Mouse (Mus musculus): ENCODE measurements around the gene Pip4k2b. TPM values are rescaled to one million over a fixed set of nuclear protein-coding genes. Genes with fewer than 3 reads are reported as not detected.
A peak's percentile ranks its signal among the peaks of the same experiment; 100 is the strongest.

The Pip4k2b gene
- polyA plus RNA-seq, 1 experiment from 2014 or later = 1.8 TPM

- H3K27me3 ChIP-seq (ENCODE audit: control insufficient read depth, insufficient read depth, low read length) = no peaks in the 10 kb centered on the region; the same call in 1 of the 2 replicates
- no peak overlapping the region for H3K27ac ChIP-seq (ENCODE audit: low read depth, low read length)
- DNase-seq (ENCODE audit: low spot score) = no peak
- peaks cover 2% of the 10 kb centered on the region; the same call in 1 of the 2 replicates for H3K4me1 ChIP-seq (replicated peaks; ENCODE audit: control insufficient read depth, insufficient read depth, low read length)
- no peaks in the 10 kb centered on the region for H3K9me3 ChIP-seq (ENCODE audit: control insufficient read depth, low read length)
- no peak for ATAC-seq (replicated peaks; ENCODE audit: low FRiP score)
- H3K36me3 ChIP-seq (ENCODE audit: control insufficient read depth, insufficient read depth, low read length) = peaks cover 3% of the 10 kb centered on the region; the same call in 1 of the 2 replicates
- H3K4me3 ChIP-seq (ENCODE audit: low read depth, low read length) = peak overlapping the region; percentile 22; the same call in 1 of the 2 replicates
- 73% methylated on average over 11 of the region's 11 CpGs for WGBS
- peak overlapping the region; percentile 71 for H3K4me2 ChIP-seq (ENCODE audit: low read depth, low read length, severe bottlenecking)
- peak overlapping the region; percentile 28 for H3K9ac ChIP-seq (ENCODE audit: low read length)
Measured at GRCm38 (mm10) chr11:97686322-97686908, 58.1 kb downstream of the Pip4k2b start.

DNA sequence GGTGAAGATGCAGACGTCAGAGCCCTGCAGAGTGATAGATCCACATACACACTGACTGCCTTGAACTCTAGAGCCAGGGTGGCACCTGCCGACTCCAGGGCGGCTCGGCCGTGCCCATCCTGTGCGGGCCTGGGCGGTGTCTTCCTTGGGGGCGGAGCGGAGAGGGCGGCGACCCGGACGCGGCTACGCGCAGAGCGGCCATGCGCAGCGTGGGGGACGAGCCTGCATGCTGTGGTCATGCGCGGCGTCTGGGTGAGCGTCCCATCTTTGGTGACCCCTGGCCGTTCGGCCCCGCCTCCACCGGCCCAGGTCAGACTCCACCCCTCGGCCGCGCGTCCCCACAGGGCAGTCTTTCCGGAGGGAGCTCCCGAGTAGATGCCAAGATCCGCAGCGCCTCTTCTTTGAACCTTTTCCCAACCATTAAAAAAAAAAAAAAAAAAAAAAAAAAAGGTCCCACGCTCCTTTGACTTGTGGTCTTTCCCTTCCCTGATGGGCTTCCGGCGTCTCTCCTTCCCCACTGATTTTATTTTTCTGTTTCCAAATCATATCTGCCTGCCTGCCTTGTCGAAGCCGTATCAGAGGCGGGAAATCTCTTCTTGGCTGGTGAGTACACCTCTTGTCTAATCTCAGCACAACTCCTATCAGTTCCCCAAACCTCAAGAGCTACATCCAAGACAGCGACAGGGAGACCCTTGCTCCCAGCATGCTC lies 58.7 kb downstream of the Pip4k2b start, which contains the start of gene Cisd3:
Cisd3 (plus strand) TSS at position 214 of the 709 bp plus-strand sequence.
- 1% methylated on average over 43 of the region's 43 CpGs for WGBS
- Histone ChIP-seq H3K27me3 (ENCODE audit: control insufficient read depth, insufficient read depth, low read length) (no peaks in the 10 kb centered on the region; the same call in 1 of the 2 replicates), H3K9me3 (ENCODE audit: control insufficient read depth, low read length) (no peaks in the 10 kb centered on the region), H3K36me3 (ENCODE audit: control insufficient read depth, insufficient read depth, low read length) (peaks cover 4% of the 10 kb centered on the region; the same call in 1 of the 2 replicates), H3K4me3 (ENCODE audit: low read depth, low read length) (peak within 1 kb of the TSS; percentile 22), H3K27ac (ENCODE audit: low read depth, low read length) (no peak within 1 kb of the TSS), H3K4me2 (ENCODE audit: low read depth, low read length, severe bottlenecking) (peak within 1 kb of the TSS; percentile 71), H3K4me1 (replicated peaks; ENCODE audit: control insufficient read depth, insufficient read depth, low read length) (peaks cover 2% of the 10 kb centered on the region; the same call in 1 of the 2 replicates), H3K9ac (ENCODE audit: low read length) (peak within 1 kb of the TSS; percentile 28)
- peak; percentile 80 for ATAC-seq (replicated peaks; ENCODE audit: low FRiP score)
- DNase-seq (ENCODE audit: low spot score) = peak; percentile 91

DNA sequence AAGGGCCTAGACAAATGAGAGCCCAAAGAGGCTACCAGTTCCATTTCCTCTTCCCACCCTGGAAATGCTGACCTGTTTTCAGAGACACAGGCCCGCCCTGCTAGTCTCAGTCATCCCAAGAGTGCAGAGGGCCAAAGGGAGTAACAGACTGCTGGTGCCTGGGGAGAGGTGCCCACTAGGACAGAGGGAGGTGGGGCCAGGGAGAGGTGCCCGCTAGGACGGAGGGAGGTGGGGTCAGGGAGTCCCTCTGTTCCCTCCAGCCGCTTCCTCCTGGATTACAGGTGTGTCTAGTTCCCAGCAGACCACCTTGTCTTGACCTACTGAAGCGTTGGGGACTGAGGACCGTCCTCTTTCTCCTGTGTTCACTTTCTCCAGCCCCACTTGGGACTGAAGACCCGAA lies 59.7 kb downstream of the Pip4k2b start:
- Histone ChIP-seq H3K9ac (ENCODE audit: low read length) (no peak overlapping the region), H3K4me3 (ENCODE audit: low read depth, low read length) (no peak overlapping the region)
- 40% methylated on average over 7 of the region's 7 CpGs for WGBS

GRCm38 (mm10) chr11:97684063-97684680 lies 60.3 kb downstream of the Pip4k2b start:
- Histone ChIP-seq H3K27ac (ENCODE audit: low read depth, low read length) (no peak overlapping the region), H3K4me2 (ENCODE audit: low read depth, low read length, severe bottlenecking) (no peak overlapping the region), H3K4me3 (ENCODE audit: low read depth, low read length) (no peak overlapping the region), H3K4me1 (replicated peaks; ENCODE audit: control insufficient read depth, insufficient read depth, low read length) (peaks cover 2% of the 10 kb centered on the region; the same call in 1 of the 2 replicates), H3K36me3 (ENCODE audit: control insufficient read depth, insufficient read depth, low read length) (peaks cover 9% of the 10 kb centered on the region; the same call in 1 of the 2 replicates), H3K9me3 (ENCODE audit: control insufficient read depth, low read length) (no peaks in the 10 kb centered on the region), H3K9ac (ENCODE audit: low read length) (no peak overlapping the region), H3K27me3 (ENCODE audit: control insufficient read depth, insufficient read depth, low read length) (no peaks in the 10 kb centered on the region; the same call in 1 of the 2 replicates)
- DNase-seq (ENCODE audit: low spot score) = no peak
- no peak for ATAC-seq (replicated peaks; ENCODE audit: low FRiP score)
- 86% methylated on average over 6 of the region's 6 CpGs for WGBS

More for the DNA sequence above, 59.7 kb downstream of the Pip4k2b start:
- Histone ChIP-seq H3K9me3 (ENCODE audit: control insufficient read depth, low read length) (no peaks in the 10 kb centered on the region), H3K27ac (ENCODE audit: low read depth, low read length) (no peak overlapping the region), H3K27me3 (ENCODE audit: control insufficient read depth, insufficient read depth, low read length) (no peaks in the 10 kb centered on the region; the same call in 1 of the 2 replicates), H3K4me2 (ENCODE audit: low read depth, low read length, severe bottlenecking) (no peak overlapping the region; the same call in 1 of the 2 replicates), H3K4me1 (replicated peaks; ENCODE audit: control insufficient read depth, insufficient read depth, low read length) (peaks cover 2% of the 10 kb centered on the region; the same call in 1 of the 2 replicates), H3K36me3 (ENCODE audit: control insufficient read depth, insufficient read depth, low read length) (peaks cover 9% of the 10 kb centered on the region; the same call in 1 of the 2 replicates)
- no peak for DNase-seq (ENCODE audit: low spot score)
- no peak for ATAC-seq (replicated peaks; ENCODE audit: low FRiP score)

DNA sequence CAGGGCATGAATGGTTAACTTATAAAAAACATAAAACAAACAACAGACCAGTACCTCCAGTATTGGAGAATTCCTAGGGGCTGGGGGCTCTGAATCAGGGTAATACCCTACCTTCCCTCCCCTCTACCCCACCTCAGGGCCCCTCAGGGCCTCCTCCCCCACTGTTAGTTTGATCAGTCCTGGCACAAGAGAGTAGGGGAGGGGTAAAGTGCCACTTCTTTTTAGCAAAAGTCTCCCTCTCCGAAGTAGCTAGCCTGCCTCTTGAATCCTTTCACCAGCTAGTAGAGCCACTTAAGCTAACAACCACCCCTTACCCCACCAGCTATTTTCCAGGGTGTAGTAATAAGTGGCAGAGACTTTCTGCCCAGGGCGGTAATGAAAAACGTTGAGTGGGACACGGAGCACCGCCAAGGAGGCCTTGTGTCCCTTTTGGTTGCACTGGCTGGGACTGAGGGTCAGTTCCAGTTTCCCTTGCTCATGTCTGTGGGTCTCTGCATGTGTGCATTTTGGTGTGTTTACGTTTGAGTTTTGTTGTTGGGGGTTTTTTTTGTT lies 61.9 kb downstream of the Pip4k2b start:
- H3K27ac ChIP-seq (ENCODE audit: low read depth, low read length) = no peak overlapping the region
- WGBS = 77% methylated on average over 6 of the region's 6 CpGs
- H3K4me3 ChIP-seq (ENCODE audit: low read depth, low read length) = no peak overlapping the region
- H3K9me3 ChIP-seq (ENCODE audit: control insufficient read depth, low read length) = no peaks in the 10 kb centered on the region
- peaks cover 6% of the 10 kb centered on the region; the same call in 1 of the 2 replicates for H3K36me3 ChIP-seq (ENCODE audit: control insufficient read depth, insufficient read depth, low read length)
- DNase-seq (ENCODE audit: low spot score) (no peak), ATAC-seq (replicated peaks; ENCODE audit: low FRiP score) (no peak)
- H3K27me3 ChIP-seq (ENCODE audit: control insufficient read depth, insufficient read depth, low read length) = no peaks in the 10 kb centered on the region; the same call in 1 of the 2 replicates
- H3K4me1 ChIP-seq (replicated peaks; ENCODE audit: control insufficient read depth, insufficient read depth, low read length) = peaks cover 12% of the 10 kb centered on the region; the same call in 1 of the 2 replicates
- H3K9ac ChIP-seq (ENCODE audit: low read length) = no peak overlapping the region
- H3K4me2 ChIP-seq (ENCODE audit: low read depth, low read length, severe bottlenecking) = no peak overlapping the region

DNA sequence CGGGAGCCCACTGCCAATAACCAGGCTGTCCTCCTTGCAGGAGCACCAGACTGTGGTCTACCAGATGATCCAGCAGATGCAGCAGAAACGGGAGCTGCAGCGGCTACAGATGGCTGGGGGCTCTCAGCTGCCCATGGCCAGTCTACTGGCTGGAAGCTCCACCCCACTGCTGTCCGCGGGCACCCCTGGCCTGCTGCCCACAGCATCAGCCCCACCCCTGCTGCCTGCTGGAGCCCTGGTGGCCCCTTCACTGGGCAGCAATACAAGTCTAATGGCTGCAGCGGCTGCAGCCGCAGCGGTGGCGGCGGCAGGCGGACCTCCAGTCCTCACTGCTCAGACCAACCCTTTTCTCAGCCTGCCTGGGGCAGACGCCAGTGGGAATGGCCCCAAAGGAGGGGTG lies 64.1 kb downstream of the Pip4k2b start:
- no peak overlapping the region for H3K27ac ChIP-seq (ENCODE audit: low read depth, low read length)
- ATAC-seq (replicated peaks; ENCODE audit: low FRiP score) = no peak
- no peak overlapping the region for H3K4me3 ChIP-seq (ENCODE audit: low read depth, low read length)
- 87% methylated on average over 12 of the region's 12 CpGs for WGBS
- peaks cover 17% of the 10 kb centered on the region for H3K4me1 ChIP-seq (replicated peaks; ENCODE audit: control insufficient read depth, insufficient read depth, low read length)
- no peaks in the 10 kb centered on the region; the same call in 1 of the 2 replicates for H3K27me3 ChIP-seq (ENCODE audit: control insufficient read depth, insufficient read depth, low read length)
- no peak overlapping the region for H3K4me2 ChIP-seq (ENCODE audit: low read depth, low read length, severe bottlenecking)
- H3K9me3 ChIP-seq (ENCODE audit: control insufficient read depth, low read length) = no peaks in the 10 kb centered on the region
- H3K9ac ChIP-seq (ENCODE audit: low read length) = no peak overlapping the region; the same call in 1 of the 2 replicates
- no peak for DNase-seq (ENCODE audit: low spot score)
- peaks cover 6% of the 10 kb centered on the region; the same call in 1 of the 2 replicates for H3K36me3 ChIP-seq (ENCODE audit: control insufficient read depth, insufficient read depth, low read length)

GRCm38 (mm10) chr11:97678301-97678700 lies 66.2 kb downstream of the Pip4k2b start:
- Histone ChIP-seq H3K9ac (ENCODE audit: low read length) (no peak overlapping the region), H3K36me3 (ENCODE audit: control insufficient read depth, insufficient read depth, low read length) (peaks cover 14% of the 10 kb centered on the region)

DNA sequence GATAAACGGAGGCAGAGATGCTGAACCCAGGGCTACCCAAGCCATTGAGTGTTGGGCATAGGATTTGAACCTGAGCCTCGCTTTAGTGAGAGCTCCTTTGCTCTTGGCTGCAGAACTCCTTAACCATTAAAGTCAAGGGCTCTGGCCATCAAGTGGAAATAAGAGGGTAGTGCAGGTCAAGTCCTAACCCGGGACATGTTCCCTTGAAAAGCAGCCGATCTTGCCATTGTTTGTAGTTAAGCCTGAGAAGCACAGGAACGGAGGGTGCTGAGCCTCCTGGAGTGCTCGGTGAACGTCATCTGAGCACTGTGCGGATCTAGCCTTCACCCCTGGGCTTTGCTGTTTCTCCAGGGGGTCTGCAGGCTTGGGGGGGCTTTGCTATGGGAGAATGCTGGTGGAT lies 66.7 kb downstream of the Pip4k2b start:
- ATAC-seq (replicated peaks; ENCODE audit: low FRiP score) = no peak

More at GRCm38 (mm10) chr11:97678301-97678700, 66.2 kb downstream of the Pip4k2b start:
- DNase-seq (ENCODE audit: low spot score) = no peak
- H3K27me3 ChIP-seq (ENCODE audit: control insufficient read depth, insufficient read depth, low read length) = no peaks in the 10 kb centered on the region
- no peak overlapping the region for H3K4me2 ChIP-seq (ENCODE audit: low read depth, low read length, severe bottlenecking)
- H3K9me3 ChIP-seq (ENCODE audit: control insufficient read depth, low read length) = no peaks in the 10 kb centered on the region
- WGBS = 71% methylated on average over 13 of the region's 15 CpGs
- no peak overlapping the region for H3K27ac ChIP-seq (ENCODE audit: low read depth, low read length)
- no peak for ATAC-seq (replicated peaks; ENCODE audit: low FRiP score)
- no peak overlapping the region for H3K4me3 ChIP-seq (ENCODE audit: low read depth, low read length)
- H3K4me1 ChIP-seq (replicated peaks; ENCODE audit: control insufficient read depth, insufficient read depth, low read length) = peaks cover 17% of the 10 kb centered on the region

More for the DNA sequence above, 66.7 kb downstream of the Pip4k2b start:
- Histone ChIP-seq H3K4me1 (replicated peaks; ENCODE audit: control insufficient read depth, insufficient read depth, low read length) (peaks cover 17% of the 10 kb centered on the region), H3K4me2 (ENCODE audit: low read depth, low read length, severe bottlenecking) (no peak overlapping the region), H3K27me3 (ENCODE audit: control insufficient read depth, insufficient read depth, low read length) (no peaks in the 10 kb centered on the region), H3K27ac (ENCODE audit: low read depth, low read length) (no peak overlapping the region), H3K36me3 (ENCODE audit: control insufficient read depth, insufficient read depth, low read length) (peaks cover 14% of the 10 kb centered on the region), H3K4me3 (ENCODE audit: low read depth, low read length) (no peak overlapping the region), H3K9me3 (ENCODE audit: control insufficient read depth, low read length) (no peaks in the 10 kb centered on the region), H3K9ac (ENCODE audit: low read length) (no peak overlapping the region)
- 29% methylated on average over 8 of the region's 8 CpGs for WGBS
- DNase-seq (ENCODE audit: low spot score) = no peak

Data from forebrain, embryonic 11.5 days (tissue).